Mouse (Mus musculus): ENCODE measurements around the gene Hils1. TPM values are rescaled to one million over a fixed set of nuclear protein-coding genes. Genes with fewer than 3 reads are reported as not detected.

The Hils1 gene
- polyA plus RNA-seq, 1 experiment from 2014 or later, result not detected

DNA sequence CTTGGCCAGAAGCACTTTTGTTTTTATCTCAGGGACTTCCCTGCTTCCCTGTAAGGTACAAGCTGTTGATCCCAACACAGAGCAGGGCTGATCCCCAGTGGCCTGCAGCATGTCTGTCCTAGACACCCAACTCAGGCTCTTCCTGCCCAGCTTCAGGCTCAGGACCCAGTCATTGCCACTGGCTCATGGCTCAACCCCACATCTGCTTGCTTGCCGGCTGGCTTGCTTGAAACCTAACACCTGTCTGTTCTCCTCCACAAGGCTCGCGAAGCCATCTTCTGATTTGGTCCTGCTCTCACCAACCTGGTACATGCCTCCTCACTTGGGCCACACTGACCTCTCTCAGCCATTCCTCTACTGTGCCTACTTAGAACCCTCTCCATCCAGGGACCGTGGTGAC, 37.2 kb upstream of the Hils1 start:
- ATAC-seq (replicated peaks; ENCODE audit: insufficient number of reproducible peaks, low FRiP score, low TSS enrichment, low read depth), result no peak
- H3K4me1 ChIP-seq (ENCODE audit: control insufficient read depth, insufficient read depth, low read length), result peaks cover 13% of the 10 kb centered on the region

DNA sequence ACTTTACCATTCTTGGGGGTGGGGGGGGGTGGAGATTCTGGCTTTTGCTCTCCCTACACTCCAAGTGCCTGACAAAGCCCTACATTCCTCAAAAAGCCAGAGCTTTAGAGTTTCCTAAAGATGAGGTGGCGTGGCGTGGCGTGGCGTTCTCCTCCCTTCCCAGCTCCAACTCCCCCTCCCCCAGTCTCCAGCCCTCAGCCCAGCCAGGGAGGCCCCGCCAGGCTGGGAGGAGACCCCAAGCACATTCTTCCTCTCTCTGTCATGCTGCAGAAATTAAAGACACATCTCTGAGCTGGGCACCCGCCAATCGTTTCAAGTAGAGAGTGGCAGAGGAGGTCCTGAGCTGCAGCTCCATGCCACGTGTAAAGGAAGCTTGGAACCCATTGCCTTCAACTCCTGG, 33.8 kb upstream of the Hils1 start:
- Histone ChIP-seq H3K4me1 (ENCODE audit: control insufficient read depth, insufficient read depth, low read length) (peaks cover 12% of the 10 kb centered on the region), H3K4me3 (ENCODE audit: low read depth, low read length) (no peak overlapping the region), H3K9ac (replicated peaks; ENCODE audit: low read length) (no peak overlapping the region; the same call in 1 of the 2 replicates), H3K36me3 (replicated peaks; ENCODE audit: control insufficient read depth, insufficient read depth, low read depth, low read length) (no peaks in the 10 kb centered on the region), H3K9me3 (replicated peaks; ENCODE audit: control insufficient read depth, low read length) (no peaks in the 10 kb centered on the region), H3K27ac (replicated peaks; ENCODE audit: low read depth, low read length) (peak overlapping the region; percentile 22; the same call in 1 of the 2 replicates), H3K4me2 (ENCODE audit: low read depth, low read length) (no peak overlapping the region), H3K27me3 (ENCODE audit: control insufficient read depth, insufficient read depth, low read length) (no peaks in the 10 kb centered on the region; the same call in 1 of the 2 replicates)
- ATAC-seq (replicated peaks; ENCODE audit: insufficient number of reproducible peaks, low FRiP score, low TSS enrichment, low read depth) (no peak), DNase-seq (ENCODE audit: low spot score) (peak; percentile 61)
- 10% methylated on average over 8 of the region's 8 CpGs for WGBS

More for the DNA sequence above, 37.2 kb upstream of the Hils1 start:
- Histone ChIP-seq H3K27me3 (ENCODE audit: control insufficient read depth, insufficient read depth, low read length) (no peaks in the 10 kb centered on the region; the same call in 1 of the 2 replicates), H3K9ac (replicated peaks; ENCODE audit: low read length) (no peak overlapping the region), H3K4me3 (ENCODE audit: low read depth, low read length) (no peak overlapping the region), H3K36me3 (replicated peaks; ENCODE audit: control insufficient read depth, insufficient read depth, low read depth, low read length) (no peaks in the 10 kb centered on the region), H3K27ac (replicated peaks; ENCODE audit: low read depth, low read length) (peak overlapping the region; percentile 82; the same call in 1 of the 2 replicates), H3K4me2 (ENCODE audit: low read depth, low read length) (no peak overlapping the region), H3K9me3 (replicated peaks; ENCODE audit: control insufficient read depth, low read length) (no peaks in the 10 kb centered on the region)
- WGBS, result 25% methylated on average over 4 of the region's 4 CpGs
- peak; percentile 33 for DNase-seq (ENCODE audit: low spot score)

- WGBS, result 21% methylated on average over 11 of the region's 11 CpGs
- Histone ChIP-seq H3K4me2 (ENCODE audit: low read depth, low read length) (no peak overlapping the region), H3K27me3 (ENCODE audit: control insufficient read depth, insufficient read depth, low read length) (no peaks in the 10 kb centered on the region; the same call in 1 of the 2 replicates)
Measured at GRCm38 (mm10) chr11:94934526-94934925, 32.9 kb upstream of the Hils1 start.

GRCm38 (mm10) chr11:94936045-94936444, 31.3 kb upstream of the Hils1 start, which contains the start of gene Col1a1:
Gene Col1a1 (plus strand): TSS chr11:94936224.
- Histone ChIP-seq H3K4me2 (ENCODE audit: low read depth, low read length) (peak within 1 kb of the TSS; percentile 48), H3K27ac (replicated peaks; ENCODE audit: low read depth, low read length) (peak within 1 kb of the TSS; percentile 43), H3K9ac (replicated peaks; ENCODE audit: low read length) (peak within 1 kb of the TSS; percentile 38), H3K27me3 (ENCODE audit: control insufficient read depth, insufficient read depth, low read length) (no peaks in the 10 kb centered on the region; the same call in 1 of the 2 replicates), H3K36me3 (replicated peaks; ENCODE audit: control insufficient read depth, insufficient read depth, low read depth, low read length) (no peaks in the 10 kb centered on the region), H3K9me3 (replicated peaks; ENCODE audit: control insufficient read depth, low read length) (no peaks in the 10 kb centered on the region), H3K4me1 (ENCODE audit: control insufficient read depth, insufficient read depth, low read length) (peaks cover 5% of the 10 kb centered on the region; the same call in 1 of the 2 replicates), H3K4me3 (ENCODE audit: low read depth, low read length) (peak within 1 kb of the TSS; percentile 32)
- 11% methylated on average over 19 of the region's 19 CpGs for WGBS
- ATAC-seq (replicated peaks; ENCODE audit: insufficient number of reproducible peaks, low FRiP score, low TSS enrichment, low read depth) (no peak), DNase-seq (ENCODE audit: low spot score) (peak; percentile 44)

More at GRCm38 (mm10) chr11:94934526-94934925, 32.9 kb upstream of the Hils1 start:
- Histone ChIP-seq H3K4me1 (ENCODE audit: control insufficient read depth, insufficient read depth, low read length) (peaks cover 5% of the 10 kb centered on the region), H3K9ac (replicated peaks; ENCODE audit: low read length) (no peak overlapping the region), H3K4me3 (ENCODE audit: low read depth, low read length) (no peak overlapping the region), H3K36me3 (replicated peaks; ENCODE audit: control insufficient read depth, insufficient read depth, low read depth, low read length) (no peaks in the 10 kb centered on the region), H3K9me3 (replicated peaks; ENCODE audit: control insufficient read depth, low read length) (no peaks in the 10 kb centered on the region), H3K27ac (replicated peaks; ENCODE audit: low read depth, low read length) (no peak overlapping the region)
- DNase-seq (ENCODE audit: low spot score) (no peak), ATAC-seq (replicated peaks; ENCODE audit: insufficient number of reproducible peaks, low FRiP score, low TSS enrichment, low read depth) (no peak)

DNA sequence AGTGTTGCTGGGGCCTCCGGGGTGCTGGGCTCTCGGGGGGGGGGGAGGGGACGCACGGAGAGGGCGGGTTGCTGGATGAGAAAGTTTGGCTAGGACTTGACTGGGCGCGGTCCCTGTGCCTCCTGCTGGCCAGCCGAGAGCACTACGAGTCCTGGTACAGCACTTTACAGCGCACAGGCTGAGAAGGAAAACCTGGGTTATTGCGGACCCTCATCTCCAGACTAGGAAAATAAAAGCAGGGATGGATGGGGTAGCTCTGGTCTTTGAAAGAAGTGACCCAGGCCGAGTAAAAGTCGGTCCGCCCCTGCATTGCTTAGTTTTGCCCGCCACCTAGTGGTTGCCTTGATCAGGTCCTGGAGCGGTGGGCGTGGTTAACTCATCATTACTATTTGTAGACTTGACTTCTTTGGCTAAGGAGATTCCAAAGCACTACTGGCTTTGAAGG, 30.5 kb upstream of the Hils1 start:
- Histone ChIP-seq H3K4me3 (ENCODE audit: low read depth, low read length) (peak overlapping the region; percentile 32), H3K27me3 (ENCODE audit: control insufficient read depth, insufficient read depth, low read length) (no peaks in the 10 kb centered on the region; the same call in 1 of the 2 replicates), H3K9ac (replicated peaks; ENCODE audit: low read length) (peak overlapping the region; percentile 38), H3K4me1 (ENCODE audit: control insufficient read depth, insufficient read depth, low read length) (peaks cover 5% of the 10 kb centered on the region; the same call in 1 of the 2 replicates), H3K27ac (replicated peaks; ENCODE audit: low read depth, low read length) (peak overlapping the region; percentile 43), H3K9me3 (replicated peaks; ENCODE audit: control insufficient read depth, low read length) (no peaks in the 10 kb centered on the region), H3K36me3 (replicated peaks; ENCODE audit: control insufficient read depth, insufficient read depth, low read depth, low read length) (no peaks in the 10 kb centered on the region), H3K4me2 (ENCODE audit: low read depth, low read length) (peak overlapping the region; percentile 48)
- DNase-seq (ENCODE audit: low spot score) (peak; percentile 97), ATAC-seq (replicated peaks; ENCODE audit: insufficient number of reproducible peaks, low FRiP score, low TSS enrichment, low read depth) (peak; percentile 83)
- 0% methylated on average over 15 of the region's 17 CpGs for WGBS

GRCm38 (mm10) chr11:94937335-94937781, 30.0 kb upstream of the Hils1 start:
- H3K27ac ChIP-seq (replicated peaks; ENCODE audit: low read depth, low read length), result no peak overlapping the region
- H3K9me3 ChIP-seq (replicated peaks; ENCODE audit: control insufficient read depth, low read length), result no peaks in the 10 kb centered on the region
- DNase-seq (ENCODE audit: low spot score) (no peak), ATAC-seq (replicated peaks; ENCODE audit: insufficient number of reproducible peaks, low FRiP score, low TSS enrichment, low read depth) (peak; percentile 4; the same call in 1 of the 2 replicates)
- H3K4me1 ChIP-seq (ENCODE audit: control insufficient read depth, insufficient read depth, low read length), result peaks cover 5% of the 10 kb centered on the region; the same call in 1 of the 2 replicates
- H3K4me2 ChIP-seq (ENCODE audit: low read depth, low read length), result peak overlapping the region; percentile 39
- H3K36me3 ChIP-seq (replicated peaks; ENCODE audit: control insufficient read depth, insufficient read depth, low read depth, low read length), result peaks cover 2% of the 10 kb centered on the region
- peak overlapping the region; percentile 32 for H3K4me3 ChIP-seq (ENCODE audit: low read depth, low read length)
- WGBS, result 1% methylated on average over 18 of the region's 18 CpGs
- H3K27me3 ChIP-seq (ENCODE audit: control insufficient read depth, insufficient read depth, low read length), result no peaks in the 10 kb centered on the region; the same call in 1 of the 2 replicates
- H3K9ac ChIP-seq (replicated peaks; ENCODE audit: low read length), result peak overlapping the region; percentile 10; the same call in 1 of the 2 replicates

- DNase-seq (ENCODE audit: low spot score), result no peak
- peaks cover 5% of the 10 kb centered on the region; the same call in 1 of the 2 replicates for H3K4me1 ChIP-seq (ENCODE audit: control insufficient read depth, insufficient read depth, low read length)
- peak; percentile 13; the same call in 1 of the 2 replicates for ATAC-seq (replicated peaks; ENCODE audit: insufficient number of reproducible peaks, low FRiP score, low TSS enrichment, low read depth)
- H3K9me3 ChIP-seq (replicated peaks; ENCODE audit: control insufficient read depth, low read length), result no peaks in the 10 kb centered on the region
- H3K9ac ChIP-seq (replicated peaks; ENCODE audit: low read length), result peak overlapping the region; percentile 10; the same call in 1 of the 2 replicates
- H3K4me3 ChIP-seq (ENCODE audit: low read depth, low read length), result peak overlapping the region; percentile 32
- H3K36me3 ChIP-seq (replicated peaks; ENCODE audit: control insufficient read depth, insufficient read depth, low read depth, low read length), result peaks cover 4% of the 10 kb centered on the region
- H3K27me3 ChIP-seq (ENCODE audit: control insufficient read depth, insufficient read depth, low read length), result no peaks in the 10 kb centered on the region; the same call in 1 of the 2 replicates
- 2% methylated on average over 15 of the region's 15 CpGs for WGBS
- peak overlapping the region; percentile 39 for H3K4me2 ChIP-seq (ENCODE audit: low read depth, low read length)
- H3K27ac ChIP-seq (replicated peaks; ENCODE audit: low read depth, low read length), result no peak overlapping the region
Measured at GRCm38 (mm10) chr11:94937787-94938186, 29.6 kb upstream of the Hils1 start.

GRCm38 (mm10) chr11:94938296-94938695, 29.1 kb upstream of the Hils1 start:
- Histone ChIP-seq H3K4me3 (ENCODE audit: low read depth, low read length) (peak overlapping the region; percentile 32), H3K9ac (replicated peaks; ENCODE audit: low read length) (no peak overlapping the region)

More at GRCm38 (mm10) chr11:94938296-94938695, 29.1 kb upstream of the Hils1 start:
- Histone ChIP-seq H3K27me3 (ENCODE audit: control insufficient read depth, insufficient read depth, low read length) (no peaks in the 10 kb centered on the region; the same call in 1 of the 2 replicates), H3K36me3 (replicated peaks; ENCODE audit: control insufficient read depth, insufficient read depth, low read depth, low read length) (peaks cover 4% of the 10 kb centered on the region), H3K4me2 (ENCODE audit: low read depth, low read length) (peak overlapping the region; percentile 39), H3K4me1 (ENCODE audit: control insufficient read depth, insufficient read depth, low read length) (peaks cover 5% of the 10 kb centered on the region; the same call in 1 of the 2 replicates), H3K9me3 (replicated peaks; ENCODE audit: control insufficient read depth, low read length) (no peaks in the 10 kb centered on the region), H3K27ac (replicated peaks; ENCODE audit: low read depth, low read length) (no peak overlapping the region)
- no peak for DNase-seq (ENCODE audit: low spot score)
- ATAC-seq (replicated peaks; ENCODE audit: insufficient number of reproducible peaks, low FRiP score, low TSS enrichment, low read depth), result no peak
- WGBS, result 24% methylated on average over 9 of the region's 9 CpGs
